Mouse (Mus musculus) testis, adult 2 months (tissue): ENCODE results near the gene Irx5. TPM values are rescaled to one million over a fixed set of nuclear protein-coding genes. Genes with fewer than 3 reads are reported as not detected.

ENCODE experiments used
- H3K27ac ChIP-seq: fragments of 200-500 bp; 2 replicates; pipeline ENCODE4 v1.5.1; 2012; ENCODE audit warnings: low read depth, low read length; ENCODE audit not compliant: control insufficient read depth, insufficient read depth
- H3K27me3 ChIP-seq: fragments of 200-500 bp; 2 replicates; pipeline ENCODE4 v1.6.1; 2012; ENCODE audit warnings: mild to moderate bottlenecking, low read length, moderate library complexity; ENCODE audit not compliant: control insufficient read depth, insufficient read depth
- H3K36me3 ChIP-seq: fragments of 200-500 bp; 2 replicates; pipeline ENCODE4 v1.6.1; 2012; ENCODE audit warnings: mild to moderate bottlenecking, low read length; ENCODE audit not compliant: control insufficient read depth, insufficient read depth
- H3K4me1 ChIP-seq: fragments of 200-500 bp; 2 replicates; pipeline ENCODE4 v1.6.1; 2012; ENCODE audit warnings: low read length; ENCODE audit not compliant: control insufficient read depth, insufficient read depth
- H3K4me3 ChIP-seq: fragments of 200-500 bp; 2 replicates; pipeline ENCODE4 v1.5.1; 2012; ENCODE audit warnings: low read depth, mild to moderate bottlenecking, low read length, moderate library complexity, mixed read lengths; ENCODE audit not compliant: control insufficient read depth
- CTCF ChIP-seq: fragments of 200-500 bp; IDR thresholded peaks from 2 replicates; pipeline ENCODE4 v1.5.1; 2012; ENCODE audit warnings: low read depth, mild to moderate bottlenecking, inconsistent platforms, low read length, moderate library complexity; ENCODE audit not compliant: control insufficient read depth, insufficient read depth, insufficient replicate concordance
- POLR2A ChIP-seq: fragments of 200-500 bp; IDR thresholded peaks from 2 replicates; pipeline ENCODE4 v1.6.1; 2012; ENCODE audit warnings: low read depth, mild to moderate bottlenecking, inconsistent platforms, low read length, moderate library complexity; ENCODE audit not compliant: control insufficient read depth
- polyA plus RNA-seq: library from polyadenylated mRNA; depleted of rRNA; stranded (reverse); fragments of >200 nt; gene quantifications from 2 replicates; pipeline ENCODE4 v1.2.3, GENCODE M21; 2012

Irx5 gene
- polyA plus RNA-seq, 1 experiment = 7.5 TPM

- no peak overlapping the region for H3K27ac ChIP-seq
- H3K36me3 ChIP-seq = no peaks in the 10 kb centered on the region
- H3K27me3 ChIP-seq = peaks cover 5% of the 10 kb centered on the region
- peak overlapping the region; percentile 58 for H3K4me3 ChIP-seq
- no peak for TF ChIP-seq CTCF
- no peak for TF ChIP-seq POLR2A
- peaks cover 34% of the 10 kb centered on the region for H3K4me1 ChIP-seq
Measured at GRCm38 (mm10) chr8:92360083-92360861, 2.8 kb downstream of the Irx5 start.

- H3K4me3 ChIP-seq = no peak overlapping the region
- TF ChIP-seq POLR2A (no peak), CTCF (no peak)
- H3K27ac ChIP-seq = no peak overlapping the region
- H3K4me1 ChIP-seq = peaks cover 31% of the 10 kb centered on the region
- H3K27me3 ChIP-seq = peaks cover 5% of the 10 kb centered on the region
- no peaks in the 10 kb centered on the region for H3K36me3 ChIP-seq
Measured at GRCm38 (mm10) chr8:92361546-92362351, 4.3 kb downstream of the Irx5 start.

- H3K27ac ChIP-seq = no peak overlapping the region
- H3K4me1 ChIP-seq = peaks cover 25% of the 10 kb centered on the region
- H3K4me3 ChIP-seq = no peak overlapping the region
- no peaks in the 10 kb centered on the region for H3K36me3 ChIP-seq
- TF ChIP-seq POLR2A = no peak
- no peak for TF ChIP-seq CTCF
- peaks cover 5% of the 10 kb centered on the region for H3K27me3 ChIP-seq
Measured at GRCm38 (mm10) chr8:92362396-92363115, 5.1 kb downstream of the Irx5 start.

- Histone ChIP-seq H3K27ac (no peak overlapping the region), H3K36me3 (no peaks in the 10 kb centered on the region), H3K27me3 (peaks cover 5% of the 10 kb centered on the region), H3K4me3 (no peak overlapping the region), H3K4me1 (peaks cover 21% of the 10 kb centered on the region)
- no peak for TF ChIP-seq POLR2A
- no peak for TF ChIP-seq CTCF
Measured at GRCm38 (mm10) chr8:92363217-92364147, 6.1 kb downstream of the Irx5 start.

GRCm38 (mm10) chr8:92364148-92364775, 6.8 kb downstream of the Irx5 start:
- H3K27ac ChIP-seq = no peak overlapping the region
- H3K4me1 ChIP-seq = peaks cover 18% of the 10 kb centered on the region
- no peak overlapping the region for H3K4me3 ChIP-seq

GRCm38 (mm10) chr8:92364776-92365240, 7.4 kb downstream of the Irx5 start:
- Histone ChIP-seq H3K27ac (no peak overlapping the region), H3K4me3 (no peak overlapping the region), H3K36me3 (no peaks in the 10 kb centered on the region), H3K4me1 (peaks cover 14% of the 10 kb centered on the region), H3K27me3 (peaks cover 5% of the 10 kb centered on the region)
- no peak for TF ChIP-seq POLR2A
- no peak for TF ChIP-seq CTCF

More at GRCm38 (mm10) chr8:92364148-92364775, 6.8 kb downstream of the Irx5 start:
- peaks cover 5% of the 10 kb centered on the region for H3K27me3 ChIP-seq
- TF ChIP-seq POLR2A (no peak), CTCF (peak; percentile 17; the same call in 1 of the 2 replicates)
- no peaks in the 10 kb centered on the region for H3K36me3 ChIP-seq
